Mouse (Mus musculus) cortical plate, adult 2 months (tissue): ENCODE measurements around the gene Fam205c. TPM values are rescaled to one million over a fixed set of nuclear protein-coding genes. Genes with fewer than 3 reads are reported as not detected.
"Not testable (repeated sequence)": the region's sequence is repeated elsewhere in the genome, so short reads cannot be mapped to it uniquely, and the experiment has no call there.

ENCODE experiments used
- H3K27ac ChIP-seq: fragments of 200-500 bp; 2 replicates; pipeline ENCODE4 v1.5.1; 2012; ENCODE audit warnings: low read length, control low read depth, inconsistent platforms; ENCODE audit not compliant: insufficient read depth
- H3K4me1 ChIP-seq: fragments of 200-500 bp; 2 replicates; pipeline ENCODE4 v1.6.1; 2011; ENCODE audit warnings: low read length; ENCODE audit not compliant: control insufficient read depth, insufficient read depth
- H3K4me3 ChIP-seq: fragments of 200-500 bp; 2 replicates; pipeline ENCODE4 v1.5.1; 2011; ENCODE audit warnings: mild to moderate bottlenecking, low read length, control low read depth; ENCODE audit not compliant: insufficient read depth
- CTCF ChIP-seq: fragments of 200-500 bp; IDR thresholded peaks from 2 replicates; pipeline ENCODE4 v1.5.1; 2011; ENCODE audit warnings: mild to moderate bottlenecking, control low read depth, low read length; ENCODE audit not compliant: insufficient read depth; ENCODE audit errors: extremely low read depth
- POLR2A ChIP-seq: fragments of 200-500 bp; IDR thresholded peaks from 2 replicates; pipeline ENCODE4 v1.6.1; 2011; ENCODE audit warnings: mild to moderate bottlenecking, low read length, control low read depth; ENCODE audit not compliant: insufficient read depth; ENCODE audit errors: extremely low read depth
- polyA plus RNA-seq: library from polyadenylated mRNA; depleted of rRNA; stranded (reverse); fragments of >200 nt; gene quantifications from 2 replicates; pipeline ENCODE4 v1.2.3, GENCODE M21; 2012

Gene Fam205c
- polyA plus RNA-seq, 1 experiment, result not detected

- H3K27ac ChIP-seq, result no peak overlapping the region
- TF ChIP-seq POLR2A (no peak), CTCF (no peak)
- no peaks in the 10 kb centered on the region for H3K4me1 ChIP-seq
- no peak overlapping the region for H3K4me3 ChIP-seq
These were observed 6.0 kb upstream of the Fam205c start for GRCm38 (mm10) chr4:42879829-42880676.

DNA sequence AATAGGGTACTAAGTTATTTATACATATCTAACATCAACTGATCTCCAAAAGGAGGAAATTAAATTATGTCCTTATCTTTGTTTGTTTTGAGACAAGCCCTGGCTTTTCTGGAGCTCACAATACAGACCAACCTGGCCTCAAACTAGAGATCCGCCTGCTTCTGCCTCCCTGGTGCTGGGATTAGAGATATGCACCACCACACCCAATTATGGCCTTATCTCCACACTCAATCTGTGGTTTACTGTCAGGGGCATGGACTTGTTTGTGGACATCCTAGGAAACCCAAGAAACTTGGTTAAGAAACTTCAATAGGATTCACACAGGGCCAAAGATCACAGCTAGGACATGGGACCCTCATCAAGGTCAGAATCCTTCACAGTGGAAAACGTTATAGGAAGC lies 3.6 kb upstream of the Fam205c start:
- Histone ChIP-seq H3K4me3 (no peak overlapping the region), H3K27ac (no peak overlapping the region), H3K4me1 (no peaks in the 10 kb centered on the region)
- TF ChIP-seq POLR2A, result no peak
- no peak for TF ChIP-seq CTCF

DNA sequence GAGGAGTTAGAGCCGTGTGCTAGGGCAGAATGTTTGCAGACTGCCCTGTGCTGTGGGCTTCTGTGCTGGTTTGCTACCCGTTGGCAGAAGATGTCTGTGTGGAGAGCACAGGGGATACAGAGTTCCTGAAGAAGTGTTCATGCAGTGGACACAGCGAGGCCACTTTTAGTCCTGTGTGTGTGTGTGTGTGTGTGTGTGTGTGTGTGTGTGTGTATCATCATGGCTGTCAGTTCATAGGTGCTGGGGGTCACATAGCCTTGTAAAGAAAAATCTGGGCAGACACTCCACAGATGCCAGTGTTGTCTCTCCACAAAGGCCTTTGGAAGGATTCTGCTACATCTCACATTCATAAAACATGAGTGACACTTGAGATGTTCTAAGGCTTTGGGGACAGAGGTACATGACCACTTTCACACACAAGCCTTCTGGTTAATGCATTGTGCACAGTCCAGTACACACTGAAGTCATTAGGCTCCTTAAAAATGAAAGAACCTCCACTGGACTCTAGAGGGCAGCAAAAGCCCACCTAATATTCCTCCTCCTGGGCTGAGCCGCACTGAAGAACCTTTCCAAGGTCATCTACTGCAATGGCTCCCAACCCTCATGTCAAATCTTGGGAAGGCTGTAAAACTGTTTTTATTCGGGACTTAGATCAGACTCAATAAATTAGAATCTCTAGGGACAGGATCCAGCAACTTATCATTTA lies 2.7 kb upstream of the Fam205c start:
- no peak for TF ChIP-seq POLR2A
- TF ChIP-seq CTCF, result peak; percentile 78
- Histone ChIP-seq H3K4me1 (no peaks in the 10 kb centered on the region), H3K4me3 (no peak overlapping the region), H3K27ac (no peak overlapping the region)

DNA sequence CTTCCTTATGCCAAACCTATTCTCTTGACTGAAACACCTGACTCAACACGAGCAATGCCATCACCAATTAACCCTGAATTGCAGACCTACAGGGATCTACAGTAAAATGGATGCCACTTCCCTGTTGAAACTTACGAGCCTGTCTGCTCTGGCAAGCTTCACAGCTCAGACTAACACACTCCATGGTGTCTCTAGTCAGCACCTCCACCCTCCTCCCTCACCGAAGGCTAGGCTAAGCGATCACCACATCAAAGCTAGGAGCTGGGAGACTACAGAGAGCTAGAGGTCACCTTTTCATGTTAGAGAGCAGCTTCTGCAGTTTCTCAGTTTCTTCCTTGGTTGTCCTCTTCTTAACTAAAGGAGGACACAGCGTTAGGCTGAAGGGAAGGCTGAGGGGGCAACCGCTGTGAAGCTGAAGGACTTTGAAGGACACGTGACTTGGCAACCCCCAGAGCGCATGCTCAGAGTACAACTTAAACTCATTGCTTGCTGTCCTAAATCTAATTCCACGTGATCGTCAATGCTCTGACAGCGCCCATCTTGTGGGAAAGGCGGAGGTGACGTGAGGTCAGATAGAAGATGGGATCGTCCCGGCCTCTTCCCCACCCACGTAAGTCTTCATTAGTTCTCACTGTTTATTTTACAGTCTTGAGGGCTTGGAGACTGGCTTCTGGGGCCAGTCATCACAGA lies 1.1 kb downstream of the Fam205c start:
- H3K27ac ChIP-seq, result no peak overlapping the region
- no peak overlapping the region for H3K4me3 ChIP-seq
- TF ChIP-seq CTCF, result no peak
- no peak for TF ChIP-seq POLR2A
- no peaks in the 10 kb centered on the region for H3K4me1 ChIP-seq

DNA sequence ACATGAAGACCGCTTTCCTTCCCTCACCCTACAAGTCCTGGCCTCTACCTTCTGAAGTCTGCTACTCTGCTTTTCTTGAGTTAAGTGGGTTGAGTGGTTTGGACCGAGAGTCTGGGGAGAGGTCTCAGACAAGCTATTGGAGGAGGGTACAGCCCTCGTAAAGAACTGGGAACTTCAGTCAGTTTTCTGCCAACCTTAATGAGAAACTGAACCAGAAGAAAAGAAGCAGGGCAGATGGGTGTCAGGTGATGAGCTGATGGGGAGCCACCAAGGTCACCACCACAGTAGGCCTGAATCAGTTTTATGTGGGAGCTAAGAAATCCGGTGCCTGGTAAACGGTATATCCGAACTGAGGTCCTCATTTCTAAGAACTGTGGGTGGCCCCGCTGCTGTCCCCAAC lies 1.9 kb downstream of the Fam205c start:
- H3K4me3 ChIP-seq, result no peak overlapping the region
- no peaks in the 10 kb centered on the region for H3K4me1 ChIP-seq
- no peak overlapping the region for H3K27ac ChIP-seq
- TF ChIP-seq POLR2A, result no peak
- TF ChIP-seq CTCF, result no peak

GRCm38 (mm10) chr4:42870748-42871147 lies 3.3 kb downstream of the Fam205c start:
- Histone ChIP-seq H3K4me3 (no peak overlapping the region), H3K27ac (no peak overlapping the region), H3K4me1 (no peaks in the 10 kb centered on the region)
- TF ChIP-seq POLR2A, result no peak
- no peak for TF ChIP-seq CTCF

GRCm38 (mm10) chr4:42868193-42868592 lies 5.8 kb downstream of the Fam205c start:
- Histone ChIP-seq H3K4me1 (no peaks in the 10 kb centered on the region), H3K27ac (no peak overlapping the region), H3K4me3 (no peak overlapping the region)
- TF ChIP-seq POLR2A, result no peak
- no peak for TF ChIP-seq CTCF

DNA sequence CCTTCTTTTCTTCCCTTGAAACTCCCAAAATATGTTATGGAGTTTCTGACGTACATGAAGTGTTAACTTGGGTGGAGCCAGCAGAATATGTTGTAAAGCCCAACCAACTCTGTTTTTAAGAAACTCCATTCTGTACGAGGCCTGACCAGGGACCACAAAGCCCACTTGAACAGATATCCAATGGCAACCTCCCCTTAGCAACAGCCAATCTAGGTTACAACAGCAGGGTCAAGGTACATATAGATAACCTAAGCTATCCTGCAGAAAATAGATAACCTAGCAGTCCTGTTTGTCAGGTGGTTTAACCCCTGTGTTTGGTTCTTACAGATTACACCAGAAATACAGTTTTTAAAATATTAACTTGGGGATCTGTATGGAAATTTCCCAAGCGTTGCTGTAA lies 6.6 kb downstream of the Fam205c start:
- no peak overlapping the region for H3K27ac ChIP-seq
- H3K4me3 ChIP-seq, result no peak overlapping the region
- H3K4me1 ChIP-seq, result no peaks in the 10 kb centered on the region
- TF ChIP-seq POLR2A (no peak), CTCF (no peak)

GRCm38 (mm10) chr4:42863487-42863886 lies 10.5 kb downstream of the Fam205c start:
- not testable (repeated sequence) for H3K4me3 ChIP-seq

GRCm38 (mm10) chr4:42860483-42860882 lies 13.6 kb downstream of the Fam205c start:
- not testable (repeated sequence) for H3K27ac ChIP-seq, H3K4me1 ChIP-seq, H3K4me3 ChIP-seq

More at GRCm38 (mm10) chr4:42863487-42863886, 10.5 kb downstream of the Fam205c start:
- not testable (repeated sequence) for H3K27ac ChIP-seq, H3K4me1 ChIP-seq

GRCm38 (mm10) chr4:42856671-42857070 lies 17.4 kb downstream of the Fam205c start, which contains the start of gene Gm12394:
Gene Gm12394, minus strand, starts transcription at chr4:42856771.
- not testable (repeated sequence) for H3K4me3 ChIP-seq, H3K4me1 ChIP-seq, H3K27ac ChIP-seq

DNA sequence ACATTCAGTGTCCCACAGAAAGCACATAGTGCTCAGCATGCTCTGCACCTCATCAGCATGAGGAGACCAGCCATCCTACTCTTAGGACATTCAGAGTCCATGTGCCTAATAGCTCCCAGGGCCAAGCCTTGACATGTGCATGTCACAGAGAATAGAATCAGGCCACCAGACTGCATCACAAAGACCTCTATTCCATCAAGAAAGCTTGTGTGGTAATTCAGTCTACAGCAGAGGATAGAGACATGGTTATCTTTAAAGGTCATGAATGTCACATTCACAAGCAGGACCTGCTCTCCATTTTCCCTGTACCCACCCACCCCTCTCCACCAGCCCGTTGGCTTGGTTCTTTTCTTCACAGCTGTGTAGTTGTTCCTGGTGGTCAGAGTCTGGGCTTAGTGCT lies 20.2 kb downstream of the Fam205c start, which contains the start of gene Fam205a1:
Gene Fam205a1 (minus strand): TSS at position 101 of the 400 bp plus-strand sequence.
- H3K4me1 ChIP-seq, H3K27ac ChIP-seq, H3K4me3 ChIP-seq: not testable (repeated sequence)
